Mouse (Mus musculus): ENCODE measurements at regions not wholly inside any gene's neighbourhood (a gene's known extent, or its start where the extent isn't known, plus 50 kb on each side); places are given as distances from the start of the nearest gene placed in this dataset.

- TF ChIP-seq POLR2A (IDR thresholded peaks at IDR 0.05; ENCODE audit: insufficient read depth, low read depth, low read length) (no peak), CTCF (IDR thresholded peaks at IDR 0.05; ENCODE audit: insufficient read depth, low read depth, low read length) (no peak)
Measured at GRCm38 (mm10) chr16:5811654-5811992, 73.5 kb upstream of the Rbfox1 start.
